Mouse (Mus musculus): ENCODE results near the gene Utrn. TPM values are rescaled to one million over a fixed set of nuclear protein-coding genes. Genes with fewer than 3 reads are reported as not detected.
A peak's percentile ranks its signal among the peaks of the same experiment; 100 is the strongest.
"Not testable (repeated sequence)": the region's sequence is repeated elsewhere in the genome, so short reads cannot be mapped to it uniquely, and the experiment has no call there.

Utrn gene
- polyA plus RNA-seq, 1 experiment from 2014 or later, result 76.0 TPM

- WGBS, result 13% methylated on average over 22 of the region's 22 CpGs
- H3K27me3 ChIP-seq (ENCODE audit: insufficient read depth, low read length), result no peaks in the 10 kb centered on the region
- H3K4me1 ChIP-seq (ENCODE audit: insufficient read depth, low read length), result peaks cover 6% of the 10 kb centered on the region; the same call in 1 of the 2 replicates
- H3K36me3 ChIP-seq (ENCODE audit: insufficient read depth, low read length), result no peaks in the 10 kb centered on the region
- H3K9me3 ChIP-seq (ENCODE audit: low read length), result no peaks in the 10 kb centered on the region
- peak overlapping the region; percentile 34 for H3K4me3 ChIP-seq (ENCODE audit: low read length)
- 0 out of 2 replicates have a peak, but pooled peaks have one; percentile 57 for ATAC-seq (ENCODE audit: low FRiP score, low TSS enrichment)
- H3K27ac ChIP-seq (ENCODE audit: low read length), result no peak overlapping the region
- peak overlapping the region; percentile 51 for H3K9ac ChIP-seq (replicated peaks; ENCODE audit: low read length)
- peak overlapping the region; percentile 55 for H3K4me2 ChIP-seq (replicated peaks; ENCODE audit: low read depth, low read length)
Measured at GRCm38 (mm10) chr10:12614465-12615199, 254.5 kb downstream of the Utrn start.

- no peaks in the 10 kb centered on the region for H3K27me3 ChIP-seq (ENCODE audit: insufficient read depth, low read length)
- H3K9me3 ChIP-seq (ENCODE audit: low read length), result no peaks in the 10 kb centered on the region
- H3K4me1 ChIP-seq (ENCODE audit: insufficient read depth, low read length), result peaks cover 6% of the 10 kb centered on the region; the same call in 1 of the 2 replicates
- no peak overlapping the region for H3K9ac ChIP-seq (replicated peaks; ENCODE audit: low read length)
- no peak overlapping the region for H3K4me2 ChIP-seq (replicated peaks; ENCODE audit: low read depth, low read length)
- H3K4me3 ChIP-seq (ENCODE audit: low read length), result no peak overlapping the region
- no peak overlapping the region for H3K27ac ChIP-seq (ENCODE audit: low read length)
- ATAC-seq (ENCODE audit: low FRiP score, low TSS enrichment), result 0 out of 2 replicates have a peak, but pooled peaks have one; percentile 73
- H3K36me3 ChIP-seq (ENCODE audit: insufficient read depth, low read length), result no peaks in the 10 kb centered on the region
- WGBS, result 40% methylated on average over 4 of the region's 4 CpGs
Measured at GRCm38 (mm10) chr10:12612235-12612863, 256.8 kb downstream of the Utrn start.

- Histone ChIP-seq H3K4me1 (ENCODE audit: insufficient read depth, low read length) (peaks cover 6% of the 10 kb centered on the region; the same call in 1 of the 2 replicates), H3K27ac (ENCODE audit: low read length) (no peak overlapping the region), H3K9ac (replicated peaks; ENCODE audit: low read length) (no peak overlapping the region), H3K4me3 (ENCODE audit: low read length) (no peak overlapping the region), H3K9me3 (ENCODE audit: low read length) (no peaks in the 10 kb centered on the region), H3K27me3 (ENCODE audit: insufficient read depth, low read length) (no peaks in the 10 kb centered on the region), H3K36me3 (ENCODE audit: insufficient read depth, low read length) (no peaks in the 10 kb centered on the region), H3K4me2 (replicated peaks; ENCODE audit: low read depth, low read length) (no peak overlapping the region)
- 84% methylated on average over 7 of the region's 7 CpGs for WGBS
- ATAC-seq (ENCODE audit: low FRiP score, low TSS enrichment), result no peak
Measured at GRCm38 (mm10) chr10:12609896-12610295, 259.3 kb downstream of the Utrn start.

- no peak overlapping the region for H3K4me2 ChIP-seq (replicated peaks; ENCODE audit: low read depth, low read length)
- H3K4me3 ChIP-seq (ENCODE audit: low read length), result no peak overlapping the region
- no peak for ATAC-seq (ENCODE audit: low FRiP score, low TSS enrichment)
Measured at GRCm38 (mm10) chr10:12608634-12609033, 260.5 kb downstream of the Utrn start.

GRCm38 (mm10) chr10:12607180-12607579 lies 262.0 kb downstream of the Utrn start:
- H3K27ac ChIP-seq (ENCODE audit: low read length); H3K4me3 ChIP-seq (ENCODE audit: low read length); H3K36me3 ChIP-seq (ENCODE audit: insufficient read depth, low read length); H3K4me1 ChIP-seq (ENCODE audit: insufficient read depth, low read length); ATAC-seq (ENCODE audit: low FRiP score, low TSS enrichment); H3K9me3 ChIP-seq (ENCODE audit: low read length); H3K9ac ChIP-seq (replicated peaks; ENCODE audit: low read length); H3K4me2 ChIP-seq (replicated peaks; ENCODE audit: low read depth, low read length); H3K27me3 ChIP-seq (ENCODE audit: insufficient read depth, low read length): not testable (repeated sequence)
- WGBS, result 86% methylated on average over 6 of the region's 6 CpGs

More at GRCm38 (mm10) chr10:12608634-12609033, 260.5 kb downstream of the Utrn start:
- H3K4me1 ChIP-seq (ENCODE audit: insufficient read depth, low read length), result no peaks in the 10 kb centered on the region
- no peaks in the 10 kb centered on the region for H3K9me3 ChIP-seq (ENCODE audit: low read length)
- H3K9ac ChIP-seq (replicated peaks; ENCODE audit: low read length), result no peak overlapping the region
- no peaks in the 10 kb centered on the region for H3K27me3 ChIP-seq (ENCODE audit: insufficient read depth, low read length)
- H3K36me3 ChIP-seq (ENCODE audit: insufficient read depth, low read length), result no peaks in the 10 kb centered on the region
- H3K27ac ChIP-seq (ENCODE audit: low read length), result no peak overlapping the region

GRCm38 (mm10) chr10:12595379-12595778 lies 273.8 kb downstream of the Utrn start:
- H3K4me2 ChIP-seq (replicated peaks; ENCODE audit: low read depth, low read length), result no peak overlapping the region
- no peak overlapping the region for H3K9ac ChIP-seq (replicated peaks; ENCODE audit: low read length)
- H3K4me3 ChIP-seq (ENCODE audit: low read length), result no peak overlapping the region
- H3K27ac ChIP-seq (ENCODE audit: low read length), result no peak overlapping the region
- no peak for ATAC-seq (ENCODE audit: low FRiP score, low TSS enrichment)
- H3K27me3 ChIP-seq (ENCODE audit: insufficient read depth, low read length), result no peaks in the 10 kb centered on the region
- 0 out of 2 replicates have a peak, but pooled peaks cover 15% of the 10 kb centered on the region for H3K4me1 ChIP-seq (ENCODE audit: insufficient read depth, low read length)
- H3K9me3 ChIP-seq (ENCODE audit: low read length), result no peaks in the 10 kb centered on the region
- H3K36me3 ChIP-seq (ENCODE audit: insufficient read depth, low read length), result no peaks in the 10 kb centered on the region
- WGBS, result 84% methylated on average over 2 of the region's 2 CpGs

- H3K27ac ChIP-seq (ENCODE audit: low read length), result no peak overlapping the region
- no peaks in the 10 kb centered on the region for H3K36me3 ChIP-seq (ENCODE audit: insufficient read depth, low read length)
- no peaks in the 10 kb centered on the region for H3K27me3 ChIP-seq (ENCODE audit: insufficient read depth, low read length)
- 0 out of 2 replicates have a peak, but pooled peaks cover 15% of the 10 kb centered on the region for H3K4me1 ChIP-seq (ENCODE audit: insufficient read depth, low read length)
- WGBS, result 90% methylated on average over 8 of the region's 8 CpGs
- no peak overlapping the region for H3K4me3 ChIP-seq (ENCODE audit: low read length)
- H3K9ac ChIP-seq (replicated peaks; ENCODE audit: low read length), result no peak overlapping the region
- no peaks in the 10 kb centered on the region for H3K9me3 ChIP-seq (ENCODE audit: low read length)
- no peak for ATAC-seq (ENCODE audit: low FRiP score, low TSS enrichment)
- no peak overlapping the region for H3K4me2 ChIP-seq (replicated peaks; ENCODE audit: low read depth, low read length)
Measured at GRCm38 (mm10) chr10:12594958-12595357, 274.2 kb downstream of the Utrn start.

GRCm38 (mm10) chr10:12593071-12593470 lies 276.1 kb downstream of the Utrn start:
- Histone ChIP-seq H3K4me3 (ENCODE audit: low read length) (no peak overlapping the region), H3K36me3 (ENCODE audit: insufficient read depth, low read length) (no peaks in the 10 kb centered on the region), H3K27me3 (ENCODE audit: insufficient read depth, low read length) (no peaks in the 10 kb centered on the region), H3K4me1 (ENCODE audit: insufficient read depth, low read length) (0 out of 2 replicates have a peak, but pooled peaks cover 15% of the 10 kb centered on the region), H3K9ac (replicated peaks; ENCODE audit: low read length) (no peak overlapping the region), H3K27ac (ENCODE audit: low read length) (no peak overlapping the region), H3K4me2 (replicated peaks; ENCODE audit: low read depth, low read length) (no peak overlapping the region), H3K9me3 (ENCODE audit: low read length) (no peaks in the 10 kb centered on the region)
- no peak for ATAC-seq (ENCODE audit: low FRiP score, low TSS enrichment)

- peak; percentile 97 for ATAC-seq (ENCODE audit: low FRiP score, low TSS enrichment)
- no peaks in the 10 kb centered on the region for H3K9me3 ChIP-seq (ENCODE audit: low read length)
- H3K4me3 ChIP-seq (ENCODE audit: low read length), result no peak overlapping the region
- 0 out of 2 replicates have a peak overlapping the region, but pooled peaks have one; percentile 23 for H3K4me2 ChIP-seq (replicated peaks; ENCODE audit: low read depth, low read length)
- no peaks in the 10 kb centered on the region for H3K27me3 ChIP-seq (ENCODE audit: insufficient read depth, low read length)
- H3K4me1 ChIP-seq (ENCODE audit: insufficient read depth, low read length), result 0 out of 2 replicates have a peak, but pooled peaks cover 15% of the 10 kb centered on the region
- no peak overlapping the region for H3K9ac ChIP-seq (replicated peaks; ENCODE audit: low read length)
- 18% methylated on average over 5 of the region's 5 CpGs for WGBS
- H3K27ac ChIP-seq (ENCODE audit: low read length), result no peak overlapping the region
- H3K36me3 ChIP-seq (ENCODE audit: insufficient read depth, low read length), result no peaks in the 10 kb centered on the region
Measured at GRCm38 (mm10) chr10:12591946-12592345, 277.2 kb downstream of the Utrn start.

- Histone ChIP-seq H3K9me3 (ENCODE audit: low read length) (0 out of 2 replicates have a peak, but pooled peaks cover 2% of the 10 kb centered on the region), H3K27me3 (ENCODE audit: insufficient read depth, low read length) (no peaks in the 10 kb centered on the region), H3K9ac (replicated peaks; ENCODE audit: low read length) (no peak overlapping the region), H3K36me3 (ENCODE audit: insufficient read depth, low read length) (no peaks in the 10 kb centered on the region), H3K4me2 (replicated peaks; ENCODE audit: low read depth, low read length) (no peak overlapping the region), H3K27ac (ENCODE audit: low read length) (no peak overlapping the region), H3K4me1 (ENCODE audit: insufficient read depth, low read length) (0 out of 2 replicates have a peak, but pooled peaks cover 12% of the 10 kb centered on the region), H3K4me3 (ENCODE audit: low read length) (no peak overlapping the region)
- ATAC-seq (ENCODE audit: low FRiP score, low TSS enrichment), result no peak
- 62% methylated on average over 7 of the region's 7 CpGs for WGBS
Measured at GRCm38 (mm10) chr10:12588051-12588450, 281.1 kb downstream of the Utrn start.

Data from kidney, embryonic 16.5 days (tissue).